Mouse (Mus musculus) MEL (cell line): ENCODE data around the gene Mgll. TPM values are rescaled to one million over a fixed set of nuclear protein-coding genes. Genes with fewer than 3 reads are reported as not detected.

ENCODE experiments used
- DNase-seq: peaks from one replicate; pipeline ENCODE4 v3.0.0; 2011; ENCODE audit warnings: low read depth, low spot score
- H3K27ac ChIP-seq: 2 replicates; pipeline ENCODE4 v1.5.1; 2012; ENCODE audit warnings: low read depth, mild to moderate bottlenecking, control low read depth, low read length, moderate library complexity; ENCODE audit not compliant: control insufficient read depth
- H3K27me3 ChIP-seq, 2 experiments: fragments of 150-350 bp in 1 of 2; sonication (generic) in 1 of 2; 2 replicates each; pipeline ENCODE4 v1.6.1; 2012; ENCODE audit warnings: low read length in 2 of 2, mild to moderate bottlenecking in 2 of 2, improper control_type of control experiment in 1 of 2, moderate library complexity in 1 of 2; ENCODE audit not compliant: insufficient read depth in 2 of 2, control insufficient read depth in 1 of 2
- H3K36me3 ChIP-seq, 2 experiments: 2 replicates each; pipeline ENCODE4 v1.6.1; 2012 to 2014; ENCODE audit warnings: low read length in 2 of 2, improper control_type of control experiment in 1 of 2, inconsistent platforms in 1 of 2, mild to moderate bottlenecking in 1 of 2; ENCODE audit not compliant: insufficient read depth in 2 of 2, control insufficient read depth in 1 of 2
- H3K4me1 ChIP-seq, 2 experiments: fragments of 150-350 bp in 1 of 2; sonication (generic) in 1 of 2; 2 replicates each; pipeline ENCODE4 v1.6.1; 2012; ENCODE audit warnings: low read length in 2 of 2, improper control_type of control experiment in 1 of 2, mild to moderate bottlenecking in 1 of 2; ENCODE audit not compliant: insufficient read depth in 2 of 2, control insufficient read depth in 1 of 2
- H3K4me3 ChIP-seq, 2 experiments: fragments of 150-350 bp in 1 of 2; sonication (generic) in 1 of 2; 2 replicates each; pipeline ENCODE4 v1.5.1; 2012; ENCODE audit warnings: low read depth in 2 of 2, low read length in 2 of 2, mild to moderate bottlenecking in 2 of 2, moderate library complexity in 2 of 2, control low read depth in 1 of 2, improper control_type of control experiment in 1 of 2; ENCODE audit not compliant: control insufficient read depth in 1 of 2, insufficient read depth in 1 of 2
- H3K79me2 ChIP-seq: 2 replicates; pipeline ENCODE4 v1.6.1; 2012; ENCODE audit warnings: mild to moderate bottlenecking, low read length, moderate library complexity; ENCODE audit not compliant: control insufficient read depth, poor library complexity, insufficient read depth
- H3K9ac ChIP-seq: 2 replicates; pipeline ENCODE4 v1.6.1; 2012; ENCODE audit warnings: low read depth, mild to moderate bottlenecking, control low read depth, low read length, moderate library complexity; ENCODE audit not compliant: control insufficient read depth, poor library complexity, severe bottlenecking
- H3K9me3 ChIP-seq: fragments of 150-350 bp; sonication (generic); replicated peaks from 2 replicates; pipeline ENCODE4 v1.6.1; 2012; ENCODE audit warnings: mild to moderate bottlenecking, low read length, improper control_type of control experiment, moderate library complexity; ENCODE audit not compliant: insufficient read depth
- CHD1 ChIP-seq: IDR thresholded peaks from 2 replicates; pipeline ENCODE4 v1.6.1; 2012; ENCODE audit warnings: low read depth, mild to moderate bottlenecking, inconsistent platforms, low read length, improper control_type of control experiment
- CHD2 ChIP-seq: IDR thresholded peaks from 2 replicates; pipeline ENCODE4 v1.6.1; 2011; ENCODE audit warnings: low read length, improper control_type of control experiment
- CTCF ChIP-seq, 3 experiments: IDR thresholded peaks in 2 of 3; conservative IDR thresholded peaks in 1 of 3; 2 replicates each; pipeline ENCODE4 v1.5.1; 2011 to 2012; ENCODE audit warnings: low read length in 3 of 3, low read depth in 2 of 3, mild to moderate bottlenecking in 2 of 3, improper control_type of control experiment in 1 of 3, inconsistent platforms in 1 of 3, mixed read lengths in 1 of 3, moderate library complexity in 1 of 3; ENCODE audit not compliant: control insufficient read depth in 1 of 3, insufficient read depth in 1 of 3, poor library complexity in 1 of 3, severe bottlenecking in 1 of 3
- E2F4 ChIP-seq: IDR thresholded peaks from 2 replicates; pipeline ENCODE4 v1.6.1; 2011; ENCODE audit warnings: low read depth, low read length, improper control_type of control experiment, borderline replicate concordance
- ETS1 ChIP-seq: IDR thresholded peaks from 2 replicates; pipeline ENCODE4 v1.6.1; 2012; ENCODE audit warnings: low read depth, mild to moderate bottlenecking, inconsistent platforms, low read length, improper control_type of control experiment, moderate library complexity
- GABPA ChIP-seq: IDR thresholded peaks from 2 replicates; pipeline ENCODE4 v1.6.1; 2012; ENCODE audit warnings: low read depth, mild to moderate bottlenecking, inconsistent platforms, low read length, improper control_type of control experiment, moderate library complexity
- GATA1 ChIP-seq: IDR thresholded peaks from 2 replicates; pipeline ENCODE4 v1.6.1; 2011; ENCODE audit warnings: low read depth, low read length, improper control_type of control experiment
- HCFC1 ChIP-seq: IDR thresholded peaks from 2 replicates; pipeline ENCODE4 v1.6.1; 2012; ENCODE audit warnings: low read depth, mild to moderate bottlenecking, inconsistent platforms, low read length, improper control_type of control experiment, moderate library complexity
- MAFK ChIP-seq: IDR thresholded peaks from 2 replicates; pipeline ENCODE4 v1.6.1; 2011; ENCODE audit warnings: low read depth, mild to moderate bottlenecking, low read length, improper control_type of control experiment, borderline replicate concordance
- MAX ChIP-seq: IDR thresholded peaks from 2 replicates; pipeline ENCODE4 v1.6.1; 2011; ENCODE audit warnings: low read length, improper control_type of control experiment
- MAZ ChIP-seq: IDR thresholded peaks from 2 replicates; pipeline ENCODE4 v1.6.1; 2012; ENCODE audit warnings: low read depth, mild to moderate bottlenecking, inconsistent platforms, low read length, improper control_type of control experiment
- MEF2A ChIP-seq: IDR thresholded peaks from 2 replicates; pipeline ENCODE4 v1.6.1; 2014; ENCODE audit warnings: low read depth, mild to moderate bottlenecking, inconsistent platforms, low read length, improper control_type of control experiment; ENCODE audit not compliant: poor library complexity, insufficient replicate concordance, severe bottlenecking; ENCODE audit errors: extremely low read depth
- MXI1 ChIP-seq: IDR thresholded peaks from 2 replicates; pipeline ENCODE4 v1.6.1; 2011; ENCODE audit warnings: mild to moderate bottlenecking, low read depth, low read length, improper control_type of control experiment
- MYC ChIP-seq: IDR thresholded peaks from 2 replicates; pipeline ENCODE4 v1.6.1; 2011; ENCODE audit warnings: low read depth, mild to moderate bottlenecking, low read length, improper control_type of control experiment, moderate library complexity
- NELFE ChIP-seq: IDR thresholded peaks from 2 replicates; pipeline ENCODE4 v1.6.1; 2011; ENCODE audit warnings: low read depth, low read length, improper control_type of control experiment
- POLR2AphosphoS2 ChIP-seq: IDR thresholded peaks from 2 replicates; pipeline ENCODE4 v1.6.1; 2011; ENCODE audit warnings: low read length, improper control_type of control experiment
- RAD21 ChIP-seq: IDR thresholded peaks from 2 replicates; pipeline ENCODE4 v1.6.1; 2011; ENCODE audit warnings: mild to moderate bottlenecking, low read depth, low read length, improper control_type of control experiment
- RCOR1 ChIP-seq: IDR thresholded peaks from 2 replicates; pipeline ENCODE4 v1.6.1; 2012; ENCODE audit warnings: low read depth, mild to moderate bottlenecking, inconsistent platforms, low read length, improper control_type of control experiment
- SMC3 ChIP-seq: IDR thresholded peaks from 2 replicates; pipeline ENCODE4 v1.6.1; 2011; ENCODE audit warnings: low read depth, low read length, improper control_type of control experiment
- TAL1 ChIP-seq: IDR thresholded peaks from 2 replicates; pipeline ENCODE4 v1.6.1; 2012; ENCODE audit warnings: mild to moderate bottlenecking, inconsistent platforms, low read length, moderate library complexity, mixed read lengths
- TBP ChIP-seq: IDR thresholded peaks from 2 replicates; pipeline ENCODE4 v1.8.0; 2011; ENCODE audit warnings: low read depth, low read length, improper control_type of control experiment
- TCF12 ChIP-seq: IDR thresholded peaks from 2 replicates; pipeline ENCODE4 v1.6.1; 2014; ENCODE audit warnings: low read depth, mild to moderate bottlenecking, inconsistent platforms, low read length, improper control_type of control experiment, moderate library complexity
- USF1 ChIP-seq: IDR thresholded peaks from 2 replicates; pipeline ENCODE4 v1.6.1; 2014; ENCODE audit warnings: low read depth, mild to moderate bottlenecking, inconsistent platforms, low read length, improper control_type of control experiment, moderate library complexity
- ZC3H11A ChIP-seq: IDR thresholded peaks from 2 replicates; pipeline ENCODE4 v1.6.1; 2012; ENCODE audit warnings: low read depth, mild to moderate bottlenecking, inconsistent platforms, low read length, improper control_type of control experiment
- ZMIZ1 ChIP-seq: IDR thresholded peaks from 2 replicates; pipeline ENCODE4 v1.6.1; 2012; ENCODE audit warnings: low read depth, mild to moderate bottlenecking, inconsistent platforms, low read length, improper control_type of control experiment, moderate library complexity
- ZNF384 ChIP-seq: IDR thresholded peaks from 2 replicates; pipeline ENCODE4 v1.6.1; 2012; ENCODE audit warnings: low read depth, mild to moderate bottlenecking, inconsistent platforms, low read length, improper control_type of control experiment
- polyA plus RNA-seq, 2 experiments: library from polyadenylated mRNA; stranded (reverse) in 1 of 2; unstranded in 1 of 2; fragments of >175 nt in 1 of 2; fragments of >200 nt in 1 of 2; gene quantifications; 2 replicates each; pipeline versions ENCODE4 v1.2.1 to v1.2.4; 2012; ENCODE audit warnings: low replicate concordance in 2 of 2, low read depth in 1 of 2; ENCODE audit not compliant: insufficient read length in 2 of 2, insufficient read depth in 1 of 2, missing spikeins in 1 of 2
- total RNA-seq: library from RNA; depleted of rRNA; stranded (reverse); fragments of 300-350 nt; gene quantifications from 2 replicates; pipeline ENCODE4 v1.2.3, GENCODE M21; 2012

Gene Mgll
- total and polyA plus RNA-seq, 3 experiments, result not detected

- Histone ChIP-seq H3K4me1 (no peaks in the 10 kb centered on the region), H3K27ac (no peak overlapping the region), H3K27me3 (peaks cover 2 to 12% of the 10 kb centered on the region in 2 experiments; a peak in 3 of 4 replicates), H3K9ac (no peak overlapping the region), H3K79me2 (no peaks in the 10 kb centered on the region), H3K9me3 (no peaks in the 10 kb centered on the region), H3K4me3 (no peak overlapping the region), H3K36me3 (no peaks in the 10 kb centered on the region)
- TF ChIP-seq MAX (no peak), MEF2A (no peak), GATA1 (no peak), MXI1 (no peak), TCF12 (no peak), CHD2 (no peak), TBP (no peak)
- no peak for DNase-seq
Observed at GRCm38 (mm10) chr6:88745027-88745426, 20.8 kb downstream of the Mgll start.

GRCm38 (mm10) chr6:88746271-88746670 is 22.1 kb downstream of the Mgll start:
- no peak for DNase-seq
- TF ChIP-seq MEF2A, result no peak
- no peak for TF ChIP-seq MYC
- no peak for TF ChIP-seq TBP
- TF ChIP-seq CHD1, result no peak
- no peak for TF ChIP-seq GABPA
- TF ChIP-seq RCOR1, result no peak
- no peak for TF ChIP-seq ZNF384
- no peak for TF ChIP-seq HCFC1
- no peak for TF ChIP-seq E2F4
- no peaks in the 10 kb centered on the region for H3K9me3 ChIP-seq
- no peaks in the 10 kb centered on the region for H3K79me2 ChIP-seq
- no peak overlapping the region for H3K4me3 ChIP-seq
- no peak overlapping the region for H3K27ac ChIP-seq
- H3K27me3 ChIP-seq, result peaks cover 2 to 13% of the 10 kb centered on the region in 2 experiments; a peak in 3 of 4 replicates
- no peak overlapping the region for H3K9ac ChIP-seq
- no peaks in the 10 kb centered on the region for H3K36me3 ChIP-seq
- H3K4me1 ChIP-seq, result no peaks in the 10 kb centered on the region

- H3K79me2 ChIP-seq, result no peaks in the 10 kb centered on the region
- H3K27me3 ChIP-seq, result peaks cover 2 to 13% of the 10 kb centered on the region in 2 experiments; a peak in 3 of 4 replicates
- no peak overlapping the region for H3K27ac ChIP-seq
- H3K9ac ChIP-seq, result no peak overlapping the region
- no peaks in the 10 kb centered on the region for H3K4me1 ChIP-seq
- no peak overlapping the region for H3K4me3 ChIP-seq
- H3K36me3 ChIP-seq, result no peaks in the 10 kb centered on the region
- no peaks in the 10 kb centered on the region for H3K9me3 ChIP-seq
- no peak for DNase-seq
- TF ChIP-seq SMC3, result no peak
- no peak for TF ChIP-seq ZMIZ1
- TF ChIP-seq ZNF384, result no peak
- TF ChIP-seq TAL1, result no peak
- TF ChIP-seq CTCF (IDR thresholded peaks at IDR 0.05 in 2 of 3, conservative IDR thresholded peaks at IDR 0.05 in 1 of 3; ENCODE audit: control insufficient read depth in 1 of 3, insufficient read depth in 1 of 3, low read depth in 2 of 3, low read length in 3 of 3, poor library complexity in 1 of 3, severe bottlenecking in 1 of 3), result no peak
- TF ChIP-seq ZC3H11A, result no peak
- TF ChIP-seq TBP, result no peak
- TF ChIP-seq MAZ, result no peak
- TF ChIP-seq MXI1, result no peak
- no peak for TF ChIP-seq NELFE
- TF ChIP-seq USF1, result no peak
- TF ChIP-seq POLR2AphosphoS2, result no peak
- TF ChIP-seq MAFK, result no peak
- TF ChIP-seq MYC, result no peak
- no peak for TF ChIP-seq GATA1
- TF ChIP-seq RAD21, result no peak
- no peak for TF ChIP-seq ETS1
Observed at GRCm38 (mm10) chr6:88747296-88748040, 23.3 kb downstream of the Mgll start.
